ENCODE assay signal across 9 mouse cellular contexts in the genomic region with DNA sequence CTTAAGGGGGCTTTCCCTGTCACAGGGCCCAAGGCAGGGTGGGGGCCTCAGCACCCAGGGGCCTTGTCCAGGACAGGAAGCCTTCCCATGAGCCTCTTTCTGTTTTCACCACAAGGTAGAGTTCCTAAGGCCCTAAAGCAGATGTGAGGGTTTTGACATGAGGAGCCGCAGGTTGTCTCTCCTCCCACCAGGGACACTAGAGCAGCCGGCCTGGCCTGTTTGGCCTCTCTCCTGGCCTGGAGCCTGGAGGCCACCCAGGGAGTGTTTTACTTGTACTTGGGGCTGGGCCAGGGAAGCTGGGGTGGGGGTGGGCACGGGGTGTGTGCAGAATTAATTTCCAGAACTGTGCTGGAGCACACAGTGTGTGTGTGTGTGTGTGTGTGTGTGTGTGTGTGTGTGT. TPM values are rescaled to one million over a fixed set of nuclear protein-coding genes. Genes with fewer than 3 reads are reported as not detected.
DNase-seq lines count a peak whose midpoint lies in the region; ATAC-seq lines count a peak whose summit lies in the region.
"Had no signal": no experiment of that assay in that cellular context is flagged by ENCODE, and none has a peak within 500 bp of the region (broad histone marks: within the 10 kb centered on the region; RNA-seq: fewer than 3 reads in every experiment).

No protein-coding gene starts in this region.

- H3K9me3 ChIP-seq in forebrain, embryonic 13.5 days (replicated peaks), result no peaks in the 10 kb centered on the region
- H3K9me3 ChIP-seq in forebrain, embryonic 10.5 days, result no peaks in the 10 kb centered on the region
- H3K9me3 ChIP-seq in intestine, embryonic 15.5 days, result no peaks in the 10 kb centered on the region
- H3K9me3 ChIP-seq: limb, embryonic 13.5 days had no signal

- no peak overlapping the region for H3K4me2 ChIP-seq in forebrain, embryonic 13.5 days
- H3K4me2 ChIP-seq in intestine, embryonic 15.5 days (replicated peaks), result no peak overlapping the region
- H3K4me2 ChIP-seq: limb, embryonic 13.5 days had no signal

- DNase-seq in forebrain, embryonic 10.5 days (ENCODE audit: extremely low spot score, low spot score), result no peak
- peak; percentile 57 for DNase-seq in right cerebral cortex, postnatal 4 days
- DNase-seq in right cerebral cortex, adult 18-20 months, result no peak
- peak; percentile 72 for DNase-seq in lung, postnatal 25 days (ENCODE audit: low spot score)
- DNase-seq in yolk sac, embryonic 10.5 days (ENCODE audit: low spot score), result no peak
- no peak for DNase-seq in thymus, adult 18-20 months

- no peaks in the 10 kb centered on the region for H3K27me3 ChIP-seq in forebrain, embryonic 13.5 days
- no peaks in the 10 kb centered on the region for H3K27me3 ChIP-seq in forebrain, embryonic 10.5 days (ENCODE audit: poor library complexity, severe bottlenecking)
- no peaks in the 10 kb centered on the region for H3K27me3 ChIP-seq in intestine, embryonic 15.5 days (replicated peaks)
- H3K27me3 ChIP-seq: limb, embryonic 13.5 days had no signal

- no peak overlapping the region for H3K27ac ChIP-seq in forebrain, embryonic 13.5 days
- H3K27ac ChIP-seq in forebrain, embryonic 10.5 days, result no peak overlapping the region
- H3K27ac ChIP-seq in intestine, embryonic 15.5 days, result peak overlapping the region; percentile 51; the same call in 1 of the 2 replicates
- H3K27ac ChIP-seq: limb, embryonic 13.5 days had no signal

- no peaks in the 10 kb centered on the region for H3K36me3 ChIP-seq in forebrain, embryonic 13.5 days (ENCODE audit: poor library complexity, severe bottlenecking)
- no peaks in the 10 kb centered on the region for H3K36me3 ChIP-seq in forebrain, embryonic 10.5 days (replicated peaks)
- no peaks in the 10 kb centered on the region for H3K36me3 ChIP-seq in intestine, embryonic 15.5 days
- H3K36me3 ChIP-seq: limb, embryonic 13.5 days had no signal

- 24% methylated on average over 3 of the region's 3 CpGs for WGBS in forebrain, embryonic 13.5 days
- 57% methylated on average over 3 of the region's 3 CpGs for WGBS in forebrain, embryonic 10.5 days
- 16% methylated on average over 3 of the region's 3 CpGs for WGBS in intestine, embryonic 15.5 days

- no peak overlapping the region for H3K4me3 ChIP-seq in forebrain, embryonic 13.5 days
- H3K4me3 ChIP-seq in forebrain, embryonic 10.5 days, result no peak overlapping the region
- H3K4me3 ChIP-seq in intestine, embryonic 15.5 days (replicated peaks), result no peak overlapping the region
- H3K4me3 ChIP-seq: limb, embryonic 13.5 days had no signal

- H3K4me1 ChIP-seq in forebrain, embryonic 13.5 days, result peaks cover 12% of the 10 kb centered on the region
- H3K4me1 ChIP-seq in forebrain, embryonic 10.5 days, result peaks cover 50% of the 10 kb centered on the region
- H3K4me1 ChIP-seq in intestine, embryonic 15.5 days (replicated peaks), result peaks cover 29% of the 10 kb centered on the region

- peak; percentile 29; the same call in 1 of the 2 replicates for ATAC-seq in forebrain, embryonic 13.5 days
- ATAC-seq in intestine, embryonic 15.5 days, result peak; percentile 72

- H3K9ac ChIP-seq in forebrain, embryonic 13.5 days, result no peak overlapping the region
- H3K9ac ChIP-seq in intestine, embryonic 15.5 days, result no peak overlapping the region
- H3K9ac ChIP-seq: limb, embryonic 13.5 days had no signal

RNA-seq across cellular contexts. Expression of gene Eml1, which starts 5.4 kb away (rescaled TPM):
- polyA plus RNA-seq in forebrain, embryonic 13.5 days (2015; fragmentation: Nextera tagmentation; extraction: Ambion mirVana), result 54.5 and 71.4 TPM in 2 replicates
- polyA plus RNA-seq in forebrain, embryonic 10.5 days (2016; fragmentation: Nextera tagmentation; extraction: Ambion mirVana), result 95.1 and 102 TPM in 2 replicates
- 63.7 and 67.0 TPM in 2 replicates for polyA plus RNA-seq in intestine, embryonic 15.5 days (2015; fragmentation: Nextera tagmentation; extraction: Ambion mirVana)

RNA-seq across cellular contexts. Expression of gene Cyp46a1, which starts 31.2 kb away (rescaled TPM):
- 23.1 and 26.3 TPM in 2 replicates for polyA plus RNA-seq in forebrain, embryonic 13.5 days (2015; fragmentation: Nextera tagmentation; extraction: Ambion mirVana)
- 19.4 and 20.1 TPM in 2 replicates for polyA plus RNA-seq in forebrain, embryonic 10.5 days (2016; fragmentation: Nextera tagmentation; extraction: Ambion mirVana)
- polyA plus RNA-seq in intestine, embryonic 15.5 days (2015; fragmentation: Nextera tagmentation; extraction: Ambion mirVana), result 5.3 and 5.4 TPM in 2 replicates

RNA-seq across cellular contexts. Expression of gene Hhipl1, which starts 59.3 kb away (rescaled TPM):
- 2.5 and 2.7 TPM in 2 replicates for polyA plus RNA-seq in forebrain, embryonic 13.5 days (2015; fragmentation: Nextera tagmentation; extraction: Ambion mirVana)
- 2.8 and 3.4 TPM in 2 replicates for polyA plus RNA-seq in forebrain, embryonic 10.5 days (2016; fragmentation: Nextera tagmentation; extraction: Ambion mirVana)
- 0.55 and 0.69 TPM in 2 replicates for polyA plus RNA-seq in intestine, embryonic 15.5 days (2015; fragmentation: Nextera tagmentation; extraction: Ambion mirVana)

Comparison
In these comparisons a context has a peak if more than half of its experiments do, and no peak if none do; other contexts are left out.
1. DNase-seq: peak in right cerebral cortex, postnatal 4 days (single experiment) and lung, postnatal 25 days (single experiment); none in forebrain, embryonic 10.5 days (single experiment), right cerebral cortex, adult 18-20 months (single experiment), yolk sac, embryonic 10.5 days (single experiment) and thymus, adult 18-20 months (0 of 2).